Mouse (Mus musculus) c-Kit-positive CD71-positive TER-119-negative erythroid progenitor cells, embryonic 14.5 days (primary cell): ENCODE results near the gene Plcg1.

Experiments used
- DNase-seq: peaks from one replicate; pipeline ENCODE4 v3.0.0-alpha.2; 2013; ENCODE audit warnings: low read depth

Gene Plcg1

GRCm38 (mm10) chr2:160735706-160736310, 4.7 kb downstream of the Plcg1 start:
- no peak for DNase-seq

GRCm38 (mm10) chr2:160736466-160736865, 5.4 kb downstream of the Plcg1 start:
- DNase-seq: no peak

- DNase-seq: no peak
Measured at GRCm38 (mm10) chr2:160738354-160738753, 7.3 kb downstream of the Plcg1 start.

- no peak for DNase-seq
Measured at GRCm38 (mm10) chr2:160739647-160740356, 8.7 kb downstream of the Plcg1 start.

GRCm38 (mm10) chr2:160740521-160741156, 9.5 kb downstream of the Plcg1 start:
- no peak for DNase-seq

- DNase-seq: no peak
Measured at GRCm38 (mm10) chr2:160741580-160741979, 10.5 kb downstream of the Plcg1 start.

- no peak for DNase-seq
Measured at GRCm38 (mm10) chr2:160742161-160742609, 11.1 kb downstream of the Plcg1 start.

GRCm38 (mm10) chr2:160744040-160744822, 13.1 kb downstream of the Plcg1 start:
- no peak for DNase-seq

GRCm38 (mm10) chr2:160744823-160745210, 13.7 kb downstream of the Plcg1 start:
- DNase-seq: no peak

GRCm38 (mm10) chr2:160745497-160745896, 14.4 kb downstream of the Plcg1 start:
- no peak for DNase-seq

- no peak for DNase-seq
Measured at GRCm38 (mm10) chr2:160746637-160747036, 15.5 kb downstream of the Plcg1 start.

- DNase-seq: no peak
Measured at GRCm38 (mm10) chr2:160747075-160747474, 16.0 kb downstream of the Plcg1 start.

GRCm38 (mm10) chr2:160756583-160757203, 25.6 kb downstream of the Plcg1 start:
- DNase-seq: no peak

- DNase-seq: no peak
Measured at GRCm38 (mm10) chr2:160760433-160761184, 29.5 kb downstream of the Plcg1 start.

GRCm38 (mm10) chr2:160763816-160764215, 32.7 kb downstream of the Plcg1 start:
- DNase-seq: no peak

GRCm38 (mm10) chr2:160764386-160764785, 33.3 kb downstream of the Plcg1 start:
- no peak for DNase-seq

GRCm38 (mm10) chr2:160765096-160765495, 34.0 kb downstream of the Plcg1 start:
- DNase-seq: no peak

- no peak for DNase-seq
Measured at GRCm38 (mm10) chr2:160766371-160766771, 35.3 kb downstream of the Plcg1 start.

- DNase-seq: no peak
Measured at GRCm38 (mm10) chr2:160767201-160767600, 36.1 kb downstream of the Plcg1 start.

- DNase-seq: no peak
Measured at GRCm38 (mm10) chr2:160768097-160768695, 37.1 kb downstream of the Plcg1 start.

- DNase-seq: no peak
Measured at GRCm38 (mm10) chr2:160768997-160769396, 37.9 kb downstream of the Plcg1 start.
